Mouse (Mus musculus) lung, postnatal 0 days (tissue): ENCODE results near the gene Cbx3. TPM values are rescaled to one million over a fixed set of nuclear protein-coding genes. Genes with fewer than 3 reads are reported as not detected.

Source experiments
- ATAC-seq: fragments of 200-750 bp; cut with Nextera tagmentation; 2 replicates; pipeline ENCODE4 v1.8.0; 2017; ENCODE audit warnings: moderate library complexity
- DNase-seq: peaks from one replicate; pipeline ENCODE4 v3.0.0-alpha.2; 2016; ENCODE audit warnings: low spot score
- H3K27ac ChIP-seq: fragments of 300-500 bp; sonication (generic); 2 replicates; pipeline ENCODE4 v1.5.1; 2014; ENCODE audit warnings: antibody characterized with exemption, mild to moderate bottlenecking, low read length, mixed read lengths
- H3K27me3 ChIP-seq: fragments of 300-500 bp; sonication (generic); replicated peaks from 2 replicates; pipeline ENCODE4 v1.6.1; 2014; ENCODE audit warnings: low read length, mixed read lengths; ENCODE audit not compliant: insufficient read depth
- H3K36me3 ChIP-seq: fragments of 300-500 bp; sonication (generic); 2 replicates; pipeline ENCODE4 v1.6.1; 2014; ENCODE audit warnings: low read length, mixed read lengths; ENCODE audit not compliant: insufficient read depth
- H3K4me1 ChIP-seq: fragments of 300-500 bp; sonication (generic); 2 replicates; pipeline ENCODE4 v1.6.1; 2014; ENCODE audit warnings: antibody characterized with exemption, low read depth, low read length, mixed read lengths; ENCODE audit not compliant: insufficient read depth
- H3K4me2 ChIP-seq: fragments of 300-500 bp; sonication (generic); replicated peaks from 2 replicates; pipeline ENCODE4 v1.6.1; 2014; ENCODE audit warnings: low read depth, mild to moderate bottlenecking, low read length, moderate library complexity, mixed read lengths
- H3K4me3 ChIP-seq: fragments of 300-500 bp; sonication (generic); 2 replicates; pipeline ENCODE4 v1.5.1; 2014; ENCODE audit warnings: low read depth, low read length
- H3K9ac ChIP-seq: fragments of 300-500 bp; sonication (generic); replicated peaks from 2 replicates; pipeline ENCODE4 v1.6.1; 2014; ENCODE audit warnings: low read depth, mild to moderate bottlenecking
- H3K9me3 ChIP-seq: fragments of 300-500 bp; sonication (generic); 2 replicates; pipeline ENCODE4 v1.6.1; 2016; ENCODE audit warnings: low read length, mixed read lengths
- CTCF ChIP-seq: IDR thresholded peaks from 2 replicates; pipeline ENCODE4 v1.5.1; 2016; ENCODE audit warnings: antibody characterized with exemption, mild to moderate bottlenecking
- EP300 ChIP-seq: IDR thresholded peaks from 2 replicates; pipeline ENCODE4 v1.6.1; 2016; ENCODE audit warnings: antibody characterized with exemption, mild to moderate bottlenecking, control low read depth
- WGBS: fragments of 180-500 bp; shearing (Covaris S2); extraction: QIAGEN DNeasy Blood & Tissue Kit; methylation state at CpG from one replicate; pipeline ENCODE4 v1.1.7; 2014; 5-methylcytosine and 5-hydroxymethylcytosine counted together
- polyA plus RNA-seq: library from polyadenylated mRNA; unstranded; fragments of >200 nt; fragmentation: Nextera tagmentation; extraction: Ambion mirVana; gene quantifications from 2 replicates; pipeline ENCODE4 v1.2.1, GENCODE M21; 2015

The Cbx3 gene
- polyA plus RNA-seq, 1 experiment from 2014 or later = 240 TPM

- Histone ChIP-seq H3K4me2 (no peak overlapping the region), H3K36me3 (peaks cover 10% of the 10 kb centered on the region; the same call in 1 of the 2 replicates), H3K4me1 (no peaks in the 10 kb centered on the region), H3K4me3 (no peak overlapping the region), H3K27ac (no peak overlapping the region), H3K9me3 (no peaks in the 10 kb centered on the region), H3K27me3 (no peaks in the 10 kb centered on the region), H3K9ac (no peak overlapping the region)
- ATAC-seq (no peak), DNase-seq (no peak)
- TF ChIP-seq EP300 (no peak), CTCF (no peak)
- WGBS = 66% methylated on average over 3 of the region's 3 CpGs
These were observed 12.9 kb upstream of the Cbx3 start for GRCm38 (mm10) chr6:51457283-51457682.

- Histone ChIP-seq H3K9ac (no peak overlapping the region), H3K4me2 (no peak overlapping the region), H3K4me3 (no peak overlapping the region), H3K9me3 (no peaks in the 10 kb centered on the region), H3K27ac (no peak overlapping the region), H3K27me3 (no peaks in the 10 kb centered on the region), H3K36me3 (peaks cover 10% of the 10 kb centered on the region; the same call in 1 of the 2 replicates), H3K4me1 (no peaks in the 10 kb centered on the region)
- no peak for TF ChIP-seq EP300
- no peak for TF ChIP-seq CTCF
- WGBS = 70% methylated on average over 8 of the region's 8 CpGs
- ATAC-seq (no peak), DNase-seq (no peak)
These were observed 12.3 kb upstream of the Cbx3 start for GRCm38 (mm10) chr6:51457770-51458387.

GRCm38 (mm10) chr6:51458925-51459312 lies 11.2 kb upstream of the Cbx3 start:
- no peak overlapping the region for H3K4me3 ChIP-seq
- TF ChIP-seq CTCF (no peak), EP300 (no peak)
- no peaks in the 10 kb centered on the region for H3K27me3 ChIP-seq
- WGBS = 56% methylated on average over 2 of the region's 2 CpGs
- DNase-seq = no peak
- H3K36me3 ChIP-seq = peaks cover 20% of the 10 kb centered on the region
- H3K27ac ChIP-seq = no peak overlapping the region
- H3K9ac ChIP-seq = no peak overlapping the region
- ATAC-seq = peak; percentile 18; the same call in 1 of the 2 replicates
- no peaks in the 10 kb centered on the region for H3K4me1 ChIP-seq
- no peaks in the 10 kb centered on the region for H3K9me3 ChIP-seq
- H3K4me2 ChIP-seq = no peak overlapping the region

- Histone ChIP-seq H3K27ac (no peak overlapping the region), H3K9me3 (no peaks in the 10 kb centered on the region), H3K27me3 (no peaks in the 10 kb centered on the region), H3K4me2 (no peak overlapping the region), H3K9ac (no peak overlapping the region), H3K4me1 (no peaks in the 10 kb centered on the region), H3K36me3 (peaks cover 22% of the 10 kb centered on the region), H3K4me3 (no peak overlapping the region)
- ATAC-seq (peak; percentile 25; the same call in 1 of the 2 replicates), DNase-seq (no peak)
- TF ChIP-seq CTCF (no peak), EP300 (no peak)
- 40% methylated on average over 5 of the region's 5 CpGs for WGBS
These were observed 10.7 kb upstream of the Cbx3 start for GRCm38 (mm10) chr6:51459313-51460020.

DNA sequence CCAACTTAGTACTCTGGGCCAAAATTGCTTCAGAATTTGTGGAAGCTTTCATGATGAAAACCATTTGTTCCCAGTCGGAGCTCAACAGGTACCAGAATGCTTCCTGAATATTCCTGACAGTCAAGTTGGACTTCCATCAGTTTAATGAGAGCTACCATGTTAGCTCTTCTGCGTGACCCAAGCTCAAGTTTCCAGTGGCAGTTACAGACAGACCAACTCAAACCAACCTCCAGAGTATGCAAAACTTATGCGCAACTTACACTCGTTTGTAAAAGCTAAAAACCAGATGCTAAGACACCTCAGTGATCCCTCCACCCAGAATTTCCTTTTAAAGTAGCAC lies 10.2 kb upstream of the Cbx3 start:
- no peak overlapping the region for H3K4me3 ChIP-seq
- DNase-seq = no peak
- peaks cover 22% of the 10 kb centered on the region for H3K36me3 ChIP-seq

DNA sequence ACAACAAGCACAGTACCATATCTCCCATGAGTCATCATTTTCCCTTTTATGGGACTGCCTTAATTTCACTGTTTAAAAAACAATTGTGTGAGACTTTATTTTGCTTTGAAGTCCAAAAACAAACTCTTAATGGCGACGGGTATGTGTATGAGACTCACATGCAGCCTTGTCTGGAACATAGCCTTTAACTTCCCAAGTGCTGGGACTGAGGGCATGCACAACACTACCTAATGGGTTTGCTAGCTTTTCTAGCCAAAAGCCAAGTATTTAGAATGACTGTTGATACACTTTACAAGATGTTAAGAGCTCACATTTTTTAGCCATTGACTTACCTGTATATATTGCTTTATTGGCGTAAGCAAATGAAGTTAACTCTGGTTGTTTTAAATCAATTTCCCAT lies 9.8 kb upstream of the Cbx3 start:
- DNase-seq = no peak
- TF ChIP-seq CTCF (no peak), EP300 (no peak)
- no peaks in the 10 kb centered on the region for H3K4me1 ChIP-seq
- ATAC-seq = no peak
- no peak overlapping the region for H3K4me3 ChIP-seq
- H3K9ac ChIP-seq = no peak overlapping the region
- H3K4me2 ChIP-seq = no peak overlapping the region
- no peaks in the 10 kb centered on the region for H3K27me3 ChIP-seq
- no peak overlapping the region for H3K27ac ChIP-seq
- WGBS = 68% methylated on average over 3 of the region's 3 CpGs
- no peaks in the 10 kb centered on the region for H3K9me3 ChIP-seq
- peaks cover 23% of the 10 kb centered on the region for H3K36me3 ChIP-seq

More for the DNA sequence above, 10.2 kb upstream of the Cbx3 start:
- no peak overlapping the region for H3K4me2 ChIP-seq
- no peak overlapping the region for H3K9ac ChIP-seq
- H3K4me1 ChIP-seq = no peaks in the 10 kb centered on the region
- no peaks in the 10 kb centered on the region for H3K9me3 ChIP-seq
- 80% methylated on average over 4 of the region's 4 CpGs for WGBS
- ATAC-seq = no peak
- H3K27me3 ChIP-seq = no peaks in the 10 kb centered on the region
- TF ChIP-seq CTCF (no peak), EP300 (no peak)
- H3K27ac ChIP-seq = no peak overlapping the region
